Mouse (Mus musculus) embryonic fibroblast, embryonic 13.5 days (primary cell): ENCODE measurements around the gene Dis3.

Experiments used
- CTCF ChIP-seq: IDR thresholded peaks from 2 replicates; pipeline ENCODE4 v1.5.1; 2011; ENCODE audit warnings: mild to moderate bottlenecking, control low read depth, low read length, moderate library complexity, borderline replicate concordance; ENCODE audit not compliant: insufficient read depth
- POLR2A ChIP-seq: IDR thresholded peaks from 2 replicates; pipeline ENCODE4 v1.6.1; 2011; ENCODE audit warnings: low read depth, mild to moderate bottlenecking, control low read depth, low read length, moderate library complexity

GRCm38 (mm10) chr14:99103050-99103449 lies 3.5 kb upstream of the Dis3 start:
- no peak for TF ChIP-seq CTCF
- TF ChIP-seq POLR2A: no peak
